Mouse (Mus musculus) spleen, adult 2 months (tissue): ENCODE data around the gene Dtx4.

Experiments
- CTCF ChIP-seq: fragments of 200-500 bp; IDR thresholded peaks from 2 replicates; pipeline ENCODE4 v1.5.1; 2011; ENCODE audit warnings: mild to moderate bottlenecking, inconsistent platforms; ENCODE audit not compliant: insufficient read depth, insufficient read length, insufficient replicate concordance; ENCODE audit errors: extremely low read depth
- POLR2A ChIP-seq: fragments of 200-500 bp; IDR thresholded peaks from 2 replicates; pipeline ENCODE4 v1.6.1; 2011; ENCODE audit warnings: low read depth, low read length, inconsistent platforms

GRCm38 (mm10) chr19:12550005-12550942 is 49.0 kb upstream of the Dtx4 start:
- TF ChIP-seq CTCF (no peak), POLR2A (no peak)
